Comparison of ENCODE assay signal across 9 mouse cellular contexts in the genomic region with DNA sequence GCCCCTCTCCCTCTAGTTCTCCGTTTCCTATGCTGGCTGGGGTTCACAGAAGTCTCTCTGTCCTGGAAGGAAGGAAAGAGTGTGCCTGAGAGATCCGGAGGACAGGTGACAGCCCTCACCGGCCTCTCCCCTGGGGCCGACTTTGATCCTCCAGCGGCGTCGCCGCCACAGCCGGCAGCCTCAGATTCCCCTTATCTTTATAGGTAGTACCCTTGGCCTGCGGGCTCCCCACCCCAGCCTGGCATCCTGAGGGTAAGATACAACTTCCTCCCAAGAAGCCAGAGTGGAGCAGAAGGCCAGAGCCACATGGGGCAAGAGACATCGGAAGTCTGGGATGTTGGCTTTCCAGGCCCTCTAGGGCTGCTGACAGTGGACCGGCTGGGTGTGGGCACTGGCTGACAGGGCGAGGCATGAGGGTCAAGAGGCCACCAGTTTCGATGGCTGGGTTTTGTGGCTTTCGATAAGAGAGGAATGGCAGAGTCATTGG. TPM values are rescaled to one million over a fixed set of nuclear protein-coding genes. Genes with fewer than 3 reads are reported as not detected.
DNase-seq lines count a peak whose midpoint lies in the region; ATAC-seq and TF ChIP-seq lines count a peak whose summit lies in the region.
"Had no signal": no experiment of that assay in that cellular context is flagged by ENCODE, and none has a peak within 500 bp of the region (broad histone marks: within the 10 kb centered on the region; RNA-seq: fewer than 3 reads in every experiment).

No protein-coding gene starts in this region.

- 18% methylated on average over 15 of the region's 15 CpGs for WGBS in heart, postnatal 0 days
- 14% methylated on average over 15 of the region's 15 CpGs for WGBS in hindbrain, embryonic 14.5 days

- intact Hi-C loops in heart, postnatal 25 days (cut with DNase I) = loop anchor here (5.0 kb wide), 1 partner anchor 65 kb away; no protein-coding TSS in a partner anchor

- DNase-seq in heart, postnatal 0 days (ENCODE audit: low spot score) = no peak
- no peak for DNase-seq in heart, postnatal 25 days (ENCODE audit: low spot score)
- no peak for DNase-seq in ES-E14 (ENCODE audit: low read depth, low spot score)
- DNase-seq in hindbrain, embryonic 14.5 days (ENCODE audit: low spot score) = no peak
- DNase-seq in cerebellum, adult 8-10 months = no peak
- DNase-seq in right cerebral cortex, postnatal 25 days = no peak
- DNase-seq in left cerebral cortex, adult 11 months (ENCODE audit: low spot score) = no peak

- ATAC-seq in heart, postnatal 0 days (ENCODE audit: insufficient read depth, low read depth) = no peak
- no peak for ATAC-seq in hindbrain, embryonic 14.5 days (ENCODE audit: low FRiP score)
- peak; percentile 60 for ATAC-seq in megakaryocyte, adult 5-6 weeks (ENCODE audit: poor library complexity, severe bottlenecking)
- ATAC-seq: inflammation-experienced regulatory T-cells, adult 6 months had no signal

- no peaks in the 10 kb centered on the region for H3K36me3 ChIP-seq in heart, postnatal 0 days (replicated peaks; ENCODE audit: control insufficient read depth, insufficient read depth, low read length)
- H3K36me3 ChIP-seq in ES-E14 (ENCODE audit: control insufficient read depth, insufficient read depth, low read length, poor library complexity, severe bottlenecking) = 0 out of 2 replicates have a peak, but pooled peaks cover 4% of the 10 kb centered on the region
- H3K36me3 ChIP-seq in hindbrain, embryonic 14.5 days (replicated peaks; ENCODE audit: control insufficient read depth, insufficient read depth) = no peaks in the 10 kb centered on the region

- in situ Hi-C loops in ES-E14 (cut with MboI; ENCODE audit: low sequenced_read_pairs in 2 of 2, unreplicated experiment in 2 of 2) = loop anchor here in 1 of 2 experiments (10.0 kb wide), 1 partner anchor 277 kb away; no protein-coding TSS in a partner anchor

- H3K9me3 ChIP-seq in heart, postnatal 0 days (replicated peaks; ENCODE audit: control insufficient read depth, low read length) = no peaks in the 10 kb centered on the region
- no peaks in the 10 kb centered on the region for H3K9me3 ChIP-seq in ES-E14 (ENCODE audit: control insufficient read depth, insufficient read depth, low read depth, low read length)
- H3K9me3 ChIP-seq in hindbrain, embryonic 14.5 days (ENCODE audit: control insufficient read depth, low read length) = no peaks in the 10 kb centered on the region

- H3K4me2 ChIP-seq in heart, postnatal 0 days (ENCODE audit: low read depth, low read length) = peak overlapping the region; percentile 1; the same call in 1 of the 2 replicates
- 0 out of 2 replicates have a peak overlapping the region, but pooled peaks have one; percentile 3 for H3K4me2 ChIP-seq in hindbrain, embryonic 14.5 days (replicated peaks)

- no peak overlapping the region for H3K9ac ChIP-seq in heart, postnatal 0 days (replicated peaks; ENCODE audit: low read depth, low read length)
- peak overlapping the region; percentile 80 for H3K9ac ChIP-seq in ES-E14 (ENCODE audit: insufficient read depth, low read depth, low read length, poor library complexity, severe bottlenecking)
- H3K9ac ChIP-seq in hindbrain, embryonic 14.5 days = 0 out of 2 replicates have a peak overlapping the region, but pooled peaks have one; percentile 7

- H3K4me3 ChIP-seq in heart, postnatal 0 days (ENCODE audit: low read depth, low read length) = no peak overlapping the region
- H3K4me3 ChIP-seq in ES-E14 (ENCODE audit: insufficient read depth in 1 of 2, low read depth in 1 of 2, low read length in 2 of 2, poor library complexity in 1 of 2, severe bottlenecking in 1 of 2) = peak overlapping the region; percentile 3 to 47; a peak in 3 of 4 replicates
- H3K4me3 ChIP-seq in hindbrain, embryonic 14.5 days (replicated peaks; ENCODE audit: low read length) = no peak overlapping the region

- no peak for TF ChIP-seq EP300 in heart, postnatal 0 days (IDR thresholded peaks at IDR 0.05; ENCODE audit: low read depth)

- H3K27ac ChIP-seq in heart, postnatal 0 days (ENCODE audit: low read depth) = no peak overlapping the region
- H3K27ac ChIP-seq in ES-E14 (ENCODE audit: insufficient read depth, low read depth, low read length, poor library complexity, severe bottlenecking) = peak overlapping the region; percentile 99
- H3K27ac ChIP-seq in hindbrain, embryonic 14.5 days = no peak overlapping the region

- H3K4me1 ChIP-seq in heart, postnatal 0 days (ENCODE audit: control insufficient read depth, insufficient read depth) = peaks cover 13% of the 10 kb centered on the region
- peaks cover 11 to 30% of the 10 kb centered on the region in 2 experiments; a peak in 3 of 4 replicates for H3K4me1 ChIP-seq in ES-E14 (ENCODE audit: control insufficient read depth in 2 of 2, insufficient read depth in 2 of 2, low read length in 2 of 2, poor library complexity in 1 of 2)
- H3K4me1 ChIP-seq in hindbrain, embryonic 14.5 days (replicated peaks; ENCODE audit: control insufficient read depth, insufficient read depth, low read length) = peaks cover 16% of the 10 kb centered on the region

- H3K27me3 ChIP-seq in heart, postnatal 0 days (ENCODE audit: control insufficient read depth, insufficient read depth, low read length) = peaks cover 29% of the 10 kb centered on the region
- peaks cover 30% of the 10 kb centered on the region for H3K27me3 ChIP-seq in hindbrain, embryonic 14.5 days (ENCODE audit: control insufficient read depth, insufficient read depth, low read length)

- no peak for TF ChIP-seq CTCF in heart, postnatal 0 days (IDR thresholded peaks at IDR 0.05; ENCODE audit: low read depth)

TF ChIP-seq in ES-E14, 5 proteins besides CTCF, POLR2A, EP300 and RAD21:
- TF ChIP-seq ZNF384 (IDR thresholded peaks at IDR 0.05; ENCODE audit: low read depth, low read length) = no peak
- no peak for TF ChIP-seq HCFC1 (IDR thresholded peaks at IDR 0.05; ENCODE audit: borderline replicate concordance, insufficient read depth, low read length)
- no peak for TF ChIP-seq ZC3H11A (IDR thresholded peaks at IDR 0.05; ENCODE audit: borderline replicate concordance, low read depth, low read length)
- no peak for TF ChIP-seq MAFK (IDR thresholded peaks at IDR 0.05; ENCODE audit: insufficient read depth, low read depth, low read length)
- TF ChIP-seq CHD2 (IDR thresholded peaks at IDR 0.05; ENCODE audit: low read depth, low read length) = no peak

RNA-seq across cellular contexts. Expression of gene Epha2, which starts 13.5 kb away (rescaled TPM):
- total RNA-seq in heart, postnatal 0 days (2014; rRNA removed; ENCODE audit: low replicate concordance) = 10.1 and 11.7 TPM in 2 replicates
- 1.4 TPM in 2 replicates for polyA plus RNA-seq in heart, postnatal 0 days (2015; fragmentation: Nextera tagmentation; extraction: Ambion mirVana)
- total RNA-seq in heart, postnatal 25 days (2021) = 1 to 10 TPM; 6.8 to 7.7 TPM
- total RNA-seq in ES-E14 (2012; rRNA removed) = 256 and 507 TPM in 2 replicates
- polyA plus RNA-seq in hindbrain, embryonic 14.5 days (2014; fragmentation: Nextera tagmentation; extraction: Ambion mirVana) = 0.64 and 0.95 TPM in 2 replicates
- total RNA-seq in megakaryocyte, adult 5-6 weeks (2015) = 1.1 TPM in 2 replicates
- 1.3 and 2.1 TPM in 2 replicates for total RNA-seq in megakaryocyte, adult 5-6 weeks (2017)
- polyA plus RNA-seq: inflammation-experienced regulatory T-cells, adult 6 months had no signal

RNA-seq across cellular contexts. Expression of gene Arhgef19, which starts 48.3 kb away (rescaled TPM):
- 0.66 and 2.5 TPM in 2 replicates for total RNA-seq in heart, postnatal 0 days (2014; rRNA removed; ENCODE audit: low replicate concordance)
- polyA plus RNA-seq in heart, postnatal 0 days (2015; fragmentation: Nextera tagmentation; extraction: Ambion mirVana) = 1.5 and 1.6 TPM in 2 replicates
- total RNA-seq in heart, postnatal 25 days (2021) = 10 to 100 TPM; 28.5 to 36.4 TPM
- total RNA-seq in ES-E14 (2012; rRNA removed) = 1.7 and 2.3 TPM in 2 replicates
- polyA plus RNA-seq in hindbrain, embryonic 14.5 days (2014; fragmentation: Nextera tagmentation; extraction: Ambion mirVana) = 0.78 and 1.1 TPM in 2 replicates
- total RNA-seq in megakaryocyte, adult 5-6 weeks (2015) = not detected in 2 replicates
- not detected in 2 replicates for total RNA-seq in megakaryocyte, adult 5-6 weeks (2017)
- polyA plus RNA-seq: inflammation-experienced regulatory T-cells, adult 6 months had no signal

Comparison
In these comparisons a context has a peak if more than half of its experiments do, and no peak if none do; other contexts are left out.
1. H3K4me3 ChIP-seq: peak in ES-E14 (2 of 2); none in heart, postnatal 0 days (single experiment) and hindbrain, embryonic 14.5 days (single experiment).
2. RNA of gene Epha2, which starts 13.5 kb away (total RNA-seq): 256 to 507 TPM in ES-E14; 10.1 to 11.7 TPM in heart, postnatal 0 days, 6.8 to 7.7 TPM in heart, postnatal 25 days and 1.1 to 2.1 TPM in megakaryocyte, adult 5-6 weeks; every median in the first group is over 10 times any median in the second.